Mouse (Mus musculus): ENCODE results near the gene Cox10.

GRCm38 (mm10) chr11:64066001-64066400 lies 13.3 kb downstream of the Cox10 start:
- TF ChIP-seq CTCF (IDR thresholded peaks at IDR 0.05 in 2 of 3, conservative IDR thresholded peaks at IDR 0.05 in 1 of 3; ENCODE audit: control insufficient read depth in 1 of 3, insufficient read depth in 1 of 3, low read depth in 2 of 3, low read length in 3 of 3, poor library complexity in 1 of 3, severe bottlenecking in 1 of 3) (no peak), EP300 (IDR thresholded peaks at IDR 0.05; ENCODE audit: low read depth in 1 of 2, low read length in 2 of 2) (no peak), ELF1 (IDR thresholded peaks at IDR 0.05; ENCODE audit: low read depth, low read length) (no peak), KAT2A (conservative IDR thresholded peaks at IDR 0.05; ENCODE audit: low read depth, low read length) (no peak), ZKSCAN1 (IDR thresholded peaks at IDR 0.05; ENCODE audit: low read depth, low read length) (no peak)
